Mouse (Mus musculus): ENCODE measurements around the gene Bcl2.

DNA sequence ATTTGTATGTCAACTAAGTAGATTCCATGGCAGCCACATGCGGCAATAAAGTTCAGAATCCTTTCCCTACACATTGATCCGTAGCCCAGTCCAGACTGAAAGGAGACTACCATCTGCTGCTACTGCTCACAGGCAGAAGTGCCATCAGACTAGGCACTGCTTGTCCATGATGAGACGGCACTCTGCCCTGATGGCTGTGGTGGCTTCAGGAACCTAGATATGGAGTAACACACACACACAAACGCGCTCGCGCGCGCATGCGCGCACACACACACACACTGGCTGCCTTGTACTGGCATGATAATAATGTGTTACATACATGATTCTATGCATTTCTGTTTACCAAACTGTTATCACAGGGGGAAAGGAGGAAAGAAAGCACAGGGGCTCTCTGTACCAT lies 76.4 kb downstream of the Bcl2 start:
- no peak for TF ChIP-seq EP300 (IDR thresholded peaks at IDR 0.05; ENCODE audit: low read depth)
- no peak for TF ChIP-seq CTCF (IDR thresholded peaks at IDR 0.05; ENCODE audit: low read depth)

Data from heart, postnatal 0 days (tissue).